Mouse (Mus musculus) frontal cortex, adult (tissue): Measurements from ENCODE around the gene Slc39a2.
"Not testable (repeated sequence)": the region's sequence is repeated elsewhere in the genome, so short reads cannot be mapped to it uniquely, and the experiment has no call there.

Source experiments
- ATAC-seq: cut with Nextera tagmentation; 2 replicates; pipeline ENCODE4 v1.9.2; 2017; ENCODE audit warnings: mild to moderate bottlenecking, moderate library complexity, mixed read lengths; ENCODE audit not compliant: low TSS enrichment

Slc39a2 gene

GRCm38 (mm10) chr14:51892191-51892939 is at the start of gene Slc39a2:
Gene Slc39a2 (plus strand): TSS chr14:51892889.
- ATAC-seq, result no peak

- ATAC-seq, result no peak
Measured at GRCm38 (mm10) chr14:51843882-51844281, 48.8 kb upstream of the Slc39a2 start.

- no peak for ATAC-seq
Measured at GRCm38 (mm10) chr14:51846566-51846965, 46.1 kb upstream of the Slc39a2 start.

DNA sequence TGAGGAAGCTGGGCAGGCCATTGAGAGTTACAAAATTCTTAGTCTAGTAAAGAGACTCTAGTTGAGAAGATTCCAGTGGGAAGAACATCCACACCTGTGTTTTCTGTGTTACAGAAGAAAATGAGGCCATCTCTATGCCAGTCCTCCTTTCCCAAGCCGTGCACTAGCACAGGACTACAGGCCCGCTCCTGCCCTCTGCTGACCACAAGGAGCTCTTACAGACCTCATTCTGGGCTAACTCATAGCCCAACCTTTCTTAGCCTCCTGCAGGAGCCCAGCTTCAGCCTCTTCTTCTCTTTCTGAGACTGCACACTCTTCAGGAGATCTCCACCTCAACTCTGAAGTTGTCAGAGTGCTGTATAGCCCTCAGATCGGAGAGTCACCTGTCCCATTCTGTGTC is 41.7 kb upstream of the Slc39a2 start:
- ATAC-seq, result not testable (repeated sequence)

DNA sequence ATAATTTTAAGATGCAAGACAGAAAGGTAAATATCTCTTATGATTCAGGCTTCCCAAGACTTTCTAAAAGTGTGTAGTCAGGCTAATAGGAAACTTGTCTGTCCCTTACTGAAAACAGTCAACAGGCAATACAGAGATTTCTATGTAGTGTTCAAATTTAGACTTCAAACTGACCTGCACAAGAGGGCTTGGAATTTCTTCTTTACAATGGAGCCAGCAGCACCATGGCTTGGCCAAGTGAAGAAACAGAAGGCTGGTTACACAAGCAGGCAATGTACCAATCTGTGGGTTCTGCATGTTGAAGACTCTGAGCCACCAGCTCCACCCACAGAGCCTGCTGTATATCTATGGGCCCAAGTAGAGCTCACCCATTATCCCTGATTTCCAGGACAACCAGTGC is 39.3 kb upstream of the Slc39a2 start, which contains the start of gene Ear6:
TSS of gene Ear6 (plus strand) at position 301 of the 400 bp plus-strand sequence.
- ATAC-seq, result no peak

DNA sequence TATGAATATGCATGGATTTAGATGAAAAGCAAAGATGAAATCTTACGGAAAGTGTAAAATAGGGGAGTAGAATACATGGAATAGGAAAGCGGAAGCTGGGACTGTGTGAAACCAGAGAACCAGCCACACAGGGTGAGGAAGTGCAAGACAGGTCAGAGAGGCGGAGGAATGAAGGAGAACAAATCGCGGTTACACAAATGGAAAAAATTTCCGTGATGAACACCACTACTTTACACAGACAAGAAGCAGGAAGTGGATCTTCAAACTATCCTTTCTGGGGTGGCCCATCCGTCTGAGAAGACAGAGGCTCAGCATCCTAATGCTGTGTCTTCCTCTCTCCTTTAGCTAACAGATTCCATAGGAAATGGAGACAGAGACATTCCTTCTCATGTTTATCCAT is 37.4 kb upstream of the Slc39a2 start:
- ATAC-seq, result not testable (repeated sequence)

DNA sequence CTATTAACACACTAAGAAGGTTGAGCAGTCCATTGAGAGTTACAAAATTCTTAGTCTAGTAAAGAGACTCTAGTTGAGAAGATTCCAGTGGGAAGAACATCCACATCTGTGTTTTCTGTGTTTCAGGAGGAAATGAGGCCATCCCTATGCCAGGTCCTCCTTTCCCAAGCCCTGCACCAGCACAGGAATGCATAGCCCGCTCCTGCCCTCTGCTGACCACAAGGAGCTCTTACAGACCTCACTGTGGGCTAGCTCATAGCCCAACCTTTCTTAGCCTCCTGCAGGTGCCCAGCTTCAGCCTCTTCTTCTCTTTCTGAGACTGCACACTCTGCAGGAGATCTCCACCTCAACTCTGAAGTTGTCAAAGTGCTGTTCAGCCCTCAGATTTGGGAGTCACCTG is 29.1 kb upstream of the Slc39a2 start:
- peak; percentile 93 for ATAC-seq

DNA sequence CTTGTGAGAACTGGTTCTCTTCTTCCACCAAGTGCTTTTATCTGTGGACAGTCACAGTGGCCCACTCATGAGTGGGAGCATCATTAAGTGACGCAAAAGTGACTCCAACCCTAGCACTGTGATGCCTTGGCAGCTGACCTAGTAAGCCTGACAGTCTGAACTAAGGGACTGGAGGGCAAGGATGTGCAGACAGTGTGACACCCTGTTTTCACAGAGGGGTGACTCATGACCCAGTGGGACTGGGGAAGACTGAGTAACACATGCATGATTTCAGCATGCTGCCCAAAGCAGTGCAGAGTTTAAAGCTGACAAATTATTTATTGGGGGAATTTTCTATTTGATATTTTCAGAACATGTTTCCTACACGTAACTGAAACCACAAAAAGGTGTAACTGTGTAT is 21.9 kb upstream of the Slc39a2 start:
- no peak for ATAC-seq

- no peak for ATAC-seq
Measured at GRCm38 (mm10) chr14:51871741-51872140, 20.9 kb upstream of the Slc39a2 start.

GRCm38 (mm10) chr14:51877517-51877916 is 15.2 kb upstream of the Slc39a2 start:
- no peak for ATAC-seq

- peak; percentile 51 for ATAC-seq
Measured at GRCm38 (mm10) chr14:51883527-51884030, 9.1 kb upstream of the Slc39a2 start.

GRCm38 (mm10) chr14:51884031-51884544 is 8.6 kb upstream of the Slc39a2 start:
- ATAC-seq, result no peak

DNA sequence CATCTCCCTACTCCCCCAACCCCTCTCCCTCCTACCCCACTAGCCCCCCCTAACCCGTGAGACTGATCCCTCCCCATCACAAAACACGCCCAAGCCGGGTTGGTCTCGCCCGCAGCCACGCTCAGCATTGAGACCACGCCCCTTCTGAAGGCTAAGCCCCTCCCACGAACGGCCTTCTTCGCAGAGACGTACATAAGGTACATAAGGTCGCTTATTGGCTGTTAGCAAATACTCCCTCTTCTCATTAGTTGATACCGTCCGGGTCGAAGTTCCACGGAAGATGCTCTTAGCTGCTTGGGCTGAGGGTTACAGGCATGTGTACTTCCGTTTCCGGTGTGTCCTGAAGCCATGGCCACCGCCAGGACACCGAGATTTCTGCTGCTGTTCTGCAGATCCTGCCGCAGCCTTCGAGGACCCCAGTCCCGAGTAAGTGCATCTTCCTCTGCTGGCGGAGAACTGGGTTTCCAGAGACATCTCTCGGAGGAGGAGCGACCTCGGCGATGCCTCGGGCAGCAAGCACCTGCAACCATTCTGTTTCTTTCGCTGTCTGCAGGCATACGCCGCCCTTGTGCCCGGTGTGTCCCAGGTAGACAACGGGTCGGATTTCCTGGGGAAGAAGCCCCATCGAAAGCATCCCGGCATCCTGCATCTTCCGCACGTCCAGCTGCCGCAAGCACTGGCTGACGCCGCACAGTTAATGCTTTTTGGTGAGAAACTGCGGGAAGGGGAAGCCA is 7.9 kb upstream of the Slc39a2 start, which contains the start of gene Mettl17:
TSS of gene Mettl17 (plus strand) at position 245 of the 734 bp plus-strand sequence.
- peak; percentile 99 for ATAC-seq

GRCm38 (mm10) chr14:51886051-51886450 is 6.6 kb upstream of the Slc39a2 start:
- ATAC-seq, result no peak

DNA sequence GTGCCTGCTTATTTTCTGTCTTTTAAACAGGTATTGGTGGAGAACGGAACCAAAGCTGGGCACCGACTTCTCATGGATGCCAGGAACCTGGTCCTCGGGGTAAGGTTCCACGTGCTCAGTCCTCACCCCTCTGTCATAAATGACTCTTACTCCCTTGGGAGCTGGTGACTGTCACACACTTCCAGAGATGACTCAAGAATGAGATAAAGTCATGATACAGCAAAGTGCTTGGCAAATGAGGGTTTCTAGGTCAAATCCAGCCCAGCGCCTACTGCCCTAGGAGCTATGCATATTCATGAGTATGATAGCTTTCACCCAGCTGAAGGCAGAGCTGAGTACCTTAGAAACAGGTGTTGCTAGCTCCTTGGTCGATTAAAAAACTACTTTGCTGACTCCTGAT is 2.9 kb upstream of the Slc39a2 start:
- ATAC-seq, result no peak

- ATAC-seq, result no peak
Measured at GRCm38 (mm10) chr14:51893094-51893794, 555 bp downstream of the Slc39a2 start.

GRCm38 (mm10) chr14:51893809-51894208 is 1.1 kb downstream of the Slc39a2 start:
- ATAC-seq, result no peak

DNA sequence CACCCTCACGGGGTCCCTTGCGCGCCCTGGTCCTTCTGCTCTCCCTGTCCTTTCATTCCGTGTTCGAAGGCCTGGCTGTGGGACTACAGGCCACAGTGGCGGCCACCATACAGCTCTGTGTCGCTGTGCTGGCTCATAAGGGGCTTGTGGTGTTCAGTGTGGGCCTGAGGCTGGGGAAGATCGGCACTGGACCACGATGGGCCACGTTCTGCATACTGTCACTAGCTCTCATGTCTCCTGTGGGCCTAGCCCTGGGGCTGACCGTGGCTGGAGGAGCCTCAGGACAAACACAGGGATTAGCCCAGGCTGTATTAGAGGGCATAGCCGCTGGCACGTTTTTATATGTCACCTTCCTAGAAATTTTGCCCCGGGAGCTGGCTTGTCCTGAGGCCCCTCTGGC is 2.4 kb downstream of the Slc39a2 start:
- no peak for ATAC-seq

DNA sequence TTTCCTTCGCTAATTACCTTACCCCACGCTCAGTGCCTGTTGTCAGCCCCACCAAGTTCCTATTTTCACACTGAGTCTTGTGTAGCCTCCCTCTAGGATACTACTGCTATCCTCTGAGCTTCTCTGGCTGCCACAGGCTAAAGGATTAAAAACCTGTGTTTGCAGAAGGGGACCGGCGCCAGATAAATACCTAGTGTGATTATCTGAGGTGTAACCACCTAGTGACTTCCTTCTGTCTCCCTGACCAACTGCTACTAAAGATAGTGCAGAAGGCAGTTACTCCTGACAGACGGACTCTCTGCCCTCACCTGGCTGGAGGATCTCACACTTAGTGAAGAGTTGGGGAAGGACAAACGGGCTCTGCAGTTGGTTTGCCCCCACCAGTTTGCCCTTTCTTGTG is 3.3 kb downstream of the Slc39a2 start:
- no peak for ATAC-seq

DNA sequence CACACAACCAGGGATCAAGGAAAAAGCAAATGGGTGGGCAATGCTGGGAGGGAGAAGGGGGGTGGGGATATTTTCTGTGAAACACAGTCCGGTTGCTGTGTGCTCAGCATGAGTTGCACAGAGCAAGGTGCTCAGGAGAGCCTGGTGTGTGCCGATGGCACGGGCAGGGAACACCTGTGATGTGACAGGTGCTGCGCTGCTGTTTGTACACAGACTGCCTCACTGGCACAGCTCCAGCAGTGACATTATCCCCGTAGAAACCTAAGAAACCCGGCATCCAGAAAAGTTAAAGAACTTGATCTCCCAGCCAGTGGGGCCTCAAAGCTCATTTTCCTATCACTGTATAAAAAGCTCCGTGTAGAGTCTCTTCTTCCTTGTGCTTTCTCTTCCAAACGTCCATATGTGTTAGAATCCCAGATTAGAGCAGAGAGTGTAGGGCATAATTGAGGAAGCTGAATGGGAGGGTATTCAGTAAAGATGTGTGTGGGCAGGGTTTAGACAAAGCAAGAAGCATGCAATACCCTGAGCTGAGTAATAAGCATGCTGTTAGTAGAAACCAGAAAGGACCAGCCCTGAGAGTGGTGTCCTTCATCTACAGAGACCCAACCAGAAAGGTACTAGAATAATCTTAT is 4.0 kb downstream of the Slc39a2 start:
- peak; percentile 86 for ATAC-seq

DNA sequence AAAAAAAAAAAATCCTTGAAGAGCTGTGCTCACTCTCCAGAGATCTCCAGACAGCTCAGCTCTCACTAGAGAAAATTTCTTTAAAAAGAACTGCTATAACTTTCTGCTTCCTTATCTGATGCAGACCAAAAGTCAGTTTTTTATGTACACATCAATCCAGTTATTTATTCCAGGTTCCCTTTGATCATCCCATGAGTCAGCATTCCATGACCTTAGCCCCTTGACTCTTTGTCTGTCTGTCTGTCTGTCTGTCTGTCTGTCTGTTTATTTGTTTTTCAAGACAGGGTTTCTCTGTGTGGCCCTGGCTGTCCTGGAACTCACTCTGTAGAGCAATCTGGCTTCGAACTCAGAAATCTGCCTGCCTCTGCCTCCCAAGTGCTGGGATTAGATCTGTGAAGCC is 6.7 kb downstream of the Slc39a2 start:
- ATAC-seq, result no peak
